Comparison of ENCODE assay signal across 16 mouse cellular contexts in genomic region chr2:146116726-146117125, GRCm38 (mm10).
"Had no signal": no experiment of that assay in that cellular context is flagged by ENCODE, and none has a peak within 500 bp of the region (broad histone marks: within the 10 kb centered on the region; RNA-seq: fewer than 3 reads in every experiment).

No protein-coding gene starts in this region.

- H3K4me2 ChIP-seq: limb, embryonic 12.5 days; midbrain, embryonic 11.5 days; stomach, embryonic 15.5 days had no signal

- H3K9ac ChIP-seq: limb, embryonic 12.5 days; liver, embryonic 14.5 days; neural tube, embryonic 15.5 days; stomach, embryonic 15.5 days had no signal

- H3K27ac ChIP-seq: limb, embryonic 12.5 days; liver, embryonic 14.5 days; neural tube, embryonic 15.5 days; stomach, embryonic 15.5 days had no signal

- ATAC-seq: midbrain, embryonic 16.5 days had no signal

- H3K9me3 ChIP-seq: limb, embryonic 12.5 days; neural tube, embryonic 15.5 days; stomach, embryonic 15.5 days had no signal

- DNase-seq: kidney, adult 8-10 months; kidney, postnatal 25 days; layer of hippocampus, adult 9-11 months; layer of hippocampus, postnatal 36 days; lung, adult 18-20 months; lung, postnatal 36 days; right cerebral cortex, adult 18-20 months; spleen, adult 18-20 months; thymus, adult 2 months; thymus, postnatal 25 days had no signal

- H3K4me3 ChIP-seq: limb, embryonic 12.5 days; neural tube, embryonic 15.5 days; stomach, embryonic 15.5 days had no signal

- H3K4me1 ChIP-seq: stomach, embryonic 15.5 days had no signal

- H3K27me3 ChIP-seq: limb, embryonic 12.5 days; neural tube, embryonic 15.5 days; stomach, embryonic 15.5 days had no signal

- H3K36me3 ChIP-seq: limb, embryonic 12.5 days; neural tube, embryonic 15.5 days; stomach, embryonic 15.5 days had no signal
